Mouse (Mus musculus): ENCODE data around the gene Spz1. TPM values are rescaled to one million over a fixed set of nuclear protein-coding genes. Genes with fewer than 3 reads are reported as not detected.
A peak's percentile ranks its signal among the peaks of the same experiment; 100 is the strongest.

Gene Spz1
- total RNA-seq, 2 experiments from 2014 or later: not detected

GRCm38 (mm10) chr13:92584094-92584717, 8.2 kb upstream of the Spz1 start:
- intact Hi-C loops (cut with DNase I): no loop called here
- DNase-seq (ENCODE audit: low spot score in 2 of 2): no peak

- peak; percentile 69 to 76 for DNase-seq (ENCODE audit: low spot score in 2 of 2)
- intact Hi-C loops (cut with DNase I): loop anchor here (1.0 kb wide), 1 partner anchor 160 kb away; no protein-coding TSS in a partner anchor
Observed at GRCm38 (mm10) chr13:92580220-92581043, 4.5 kb upstream of the Spz1 start.

GRCm38 (mm10) chr13:92578210-92578609, 2.2 kb upstream of the Spz1 start:
- DNase-seq (ENCODE audit: low spot score in 2 of 2): no peak
- intact Hi-C loops (cut with DNase I): no loop called here

- intact Hi-C loops (cut with DNase I): no loop called here
- no peak for DNase-seq (ENCODE audit: low spot score in 2 of 2)
Observed at GRCm38 (mm10) chr13:92576688-92577087, 716 bp upstream of the Spz1 start.

- peak in 1 of 2 experiments; percentile 41 for DNase-seq (ENCODE audit: low spot score in 2 of 2)
- intact Hi-C loops (cut with DNase I): no loop called here
Observed at GRCm38 (mm10) chr13:92559429-92559828, 16.5 kb downstream of the Spz1 start.

GRCm38 (mm10) chr13:92557229-92557628, 18.7 kb downstream of the Spz1 start:
- DNase-seq (ENCODE audit: low spot score in 2 of 2): no peak
- intact Hi-C loops (cut with DNase I): no loop called here

- intact Hi-C loops (cut with DNase I): no loop called here
- DNase-seq (ENCODE audit: low spot score in 2 of 2): no peak
Observed at GRCm38 (mm10) chr13:92556458-92557126, 19.4 kb downstream of the Spz1 start.

GRCm38 (mm10) chr13:92547093-92547492, 28.9 kb downstream of the Spz1 start:
- intact Hi-C loops (cut with DNase I): no loop called here
- DNase-seq (ENCODE audit: low spot score in 2 of 2): no peak

GRCm38 (mm10) chr13:92540997-92541396, 35.0 kb downstream of the Spz1 start:
- intact Hi-C loops (cut with DNase I): no loop called here

GRCm38 (mm10) chr13:92539126-92539525, 36.8 kb downstream of the Spz1 start:
- no peak for DNase-seq (ENCODE audit: low spot score in 2 of 2)
- intact Hi-C loops (cut with DNase I): no loop called here

More at GRCm38 (mm10) chr13:92540997-92541396, 35.0 kb downstream of the Spz1 start:
- no peak for DNase-seq (ENCODE audit: low spot score in 2 of 2)

- DNase-seq (ENCODE audit: low spot score in 2 of 2): no peak
- intact Hi-C loops (cut with DNase I): loop anchor here (5.0 kb wide), 2 partner anchors 78 to 176 kb away; partner anchors contain the start of genes Msh3 and Serinc5
Observed at GRCm38 (mm10) chr13:92533801-92534200, 42.2 kb downstream of the Spz1 start.

- intact Hi-C loops (cut with DNase I): loop anchor here (5.0 kb wide), 2 partner anchors 80 to 175 kb away; partner anchors contain the start of genes Msh3 and Serinc5
- DNase-seq (ENCODE audit: low spot score in 2 of 2): no peak
Observed at GRCm38 (mm10) chr13:92532216-92532615, 43.8 kb downstream of the Spz1 start.

- intact Hi-C loops (cut with DNase I): loop anchor here (2.0 to 5.0 kb wide), 3 partner anchors 81 to 208 kb away; partner anchors contain the start of genes Msh3 and Serinc5
- DNase-seq (ENCODE audit: low spot score in 2 of 2): no peak
Observed at GRCm38 (mm10) chr13:92531237-92531636, 44.7 kb downstream of the Spz1 start.

GRCm38 (mm10) chr13:92530721-92531211, 45.2 kb downstream of the Spz1 start, which contains the start of gene Zfyve16:
Zfyve16 (minus strand) TSS chr13:92530868.
- intact Hi-C loops (cut with DNase I): loop anchor here (2.0 to 5.0 kb wide), 3 partner anchors 82 to 208 kb away; partner anchors contain the start of genes Msh3 and Serinc5
- DNase-seq (ENCODE audit: low spot score in 2 of 2): peak; percentile 97 to 98

- intact Hi-C loops (cut with DNase I): loop anchor here (2.0 to 5.0 kb wide), 3 partner anchors 82 to 209 kb away; partner anchors contain the start of genes Msh3 and Serinc5
- DNase-seq (ENCODE audit: low spot score in 2 of 2): no peak
Observed at GRCm38 (mm10) chr13:92529828-92530720, 45.9 kb downstream of the Spz1 start.

All from left cerebral cortex, postnatal 25 days (tissue).